Mouse (Mus musculus): Measurements from ENCODE around the gene Adamts4. TPM values are rescaled to one million over a fixed set of nuclear protein-coding genes. Genes with fewer than 3 reads are reported as not detected.
"Not testable (repeated sequence)": the region's sequence is repeated elsewhere in the genome, so short reads cannot be mapped to it uniquely, and the experiment has no call there.

Gene Adamts4
- polyA plus RNA-seq, 1 experiment: 29.8 TPM

GRCm38 (mm10) chr1:171293351-171293750 is 43.1 kb downstream of the Adamts4 start:
- DNase-seq: no peak
- WGBS: 58% methylated on average over 3 of the region's 3 CpGs
- no peaks in the 10 kb centered on the region for H3K27me3 ChIP-seq (ENCODE audit: control insufficient read depth, insufficient read depth, low read length)
- no peak overlapping the region for H3K4me3 ChIP-seq (replicated peaks; ENCODE audit: insufficient read depth, low read depth, low read length)
- no peak overlapping the region for H3K27ac ChIP-seq (ENCODE audit: insufficient read depth, low read length)
- no peak for TF ChIP-seq CTCF (IDR thresholded peaks at IDR 0.05; ENCODE audit: borderline replicate concordance, insufficient read depth, low read depth, low read length)
- TF ChIP-seq POLR2A (IDR thresholded peaks at IDR 0.05; ENCODE audit: borderline replicate concordance, insufficient read depth, low read length): no peak
- H3K4me1 ChIP-seq (ENCODE audit: control insufficient read depth, insufficient read depth, low read length): no peaks in the 10 kb centered on the region

- no peaks in the 10 kb centered on the region for H3K4me1 ChIP-seq (ENCODE audit: control insufficient read depth, insufficient read depth, low read length)
- no peak for TF ChIP-seq POLR2A (IDR thresholded peaks at IDR 0.05; ENCODE audit: borderline replicate concordance, insufficient read depth, low read length)
- TF ChIP-seq CTCF (IDR thresholded peaks at IDR 0.05; ENCODE audit: borderline replicate concordance, insufficient read depth, low read depth, low read length): no peak
- H3K27ac ChIP-seq (ENCODE audit: insufficient read depth, low read length): peak overlapping the region; percentile 97; the same call in 1 of the 2 replicates
- H3K27me3 ChIP-seq (ENCODE audit: control insufficient read depth, insufficient read depth, low read length): no peaks in the 10 kb centered on the region
- 18% methylated on average over 5 of the region's 5 CpGs for WGBS
- DNase-seq: no peak
- peak overlapping the region; percentile 94 for H3K4me3 ChIP-seq (replicated peaks; ENCODE audit: insufficient read depth, low read depth, low read length)
Measured at GRCm38 (mm10) chr1:171293906-171294297, 43.7 kb downstream of the Adamts4 start.

- peak within 1 kb of the TSS; percentile 94 for H3K4me3 ChIP-seq (replicated peaks; ENCODE audit: insufficient read depth, low read depth, low read length)
- WGBS: under 1% methylated on average over 42 of the region's 42 CpGs
- no peaks in the 10 kb centered on the region for H3K27me3 ChIP-seq (ENCODE audit: control insufficient read depth, insufficient read depth, low read length)
- H3K4me1 ChIP-seq (ENCODE audit: control insufficient read depth, insufficient read depth, low read length): no peaks in the 10 kb centered on the region
- TF ChIP-seq CTCF (IDR thresholded peaks at IDR 0.05; ENCODE audit: borderline replicate concordance, insufficient read depth, low read depth, low read length): no peak; the same call in 1 of the 2 replicates
- peak; percentile 33; the same call in 1 of the 2 replicates for TF ChIP-seq POLR2A (IDR thresholded peaks at IDR 0.05; ENCODE audit: borderline replicate concordance, insufficient read depth, low read length)
- peak; percentile 91 to 92 for DNase-seq
- peak within 1 kb of the TSS; percentile 97 for H3K27ac ChIP-seq (ENCODE audit: insufficient read depth, low read length)
Measured at GRCm38 (mm10) chr1:171294298-171295062, 44.3 kb downstream of the Adamts4 start, which contains the start of gene Ufc1. Gene Ufc1 (minus strand): TSS chr1:171295024.

DNA sequence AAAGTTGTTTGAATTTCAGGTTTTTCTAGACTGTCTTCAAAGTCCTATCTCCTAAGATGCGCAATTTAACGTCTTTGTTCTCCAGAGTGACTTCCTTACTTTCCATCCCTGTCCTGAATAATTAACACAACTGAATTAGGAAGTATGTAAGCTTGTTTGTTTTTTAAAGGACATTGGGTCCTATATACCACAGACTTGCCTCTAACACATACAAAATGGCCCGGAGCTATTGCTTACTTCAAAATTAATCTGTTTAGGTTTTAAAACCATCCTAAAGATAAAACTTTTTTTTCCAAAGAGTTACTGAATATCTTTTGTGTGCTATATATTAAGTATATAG is 44.8 kb downstream of the Adamts4 start:
- Histone ChIP-seq H3K4me1 (ENCODE audit: control insufficient read depth, insufficient read depth, low read length) (no peaks in the 10 kb centered on the region), H3K27ac (ENCODE audit: insufficient read depth, low read length) (peak overlapping the region; percentile 97; the same call in 1 of the 2 replicates), H3K27me3 (ENCODE audit: control insufficient read depth, insufficient read depth, low read length) (no peaks in the 10 kb centered on the region), H3K4me3 (replicated peaks; ENCODE audit: insufficient read depth, low read depth, low read length) (peak overlapping the region; percentile 94)
- TF ChIP-seq CTCF (IDR thresholded peaks at IDR 0.05; ENCODE audit: borderline replicate concordance, insufficient read depth, low read depth, low read length) (no peak), POLR2A (IDR thresholded peaks at IDR 0.05; ENCODE audit: borderline replicate concordance, insufficient read depth, low read length) (no peak)
- 11% methylated on average over 3 of the region's 3 CpGs for WGBS
- DNase-seq: no peak

DNA sequence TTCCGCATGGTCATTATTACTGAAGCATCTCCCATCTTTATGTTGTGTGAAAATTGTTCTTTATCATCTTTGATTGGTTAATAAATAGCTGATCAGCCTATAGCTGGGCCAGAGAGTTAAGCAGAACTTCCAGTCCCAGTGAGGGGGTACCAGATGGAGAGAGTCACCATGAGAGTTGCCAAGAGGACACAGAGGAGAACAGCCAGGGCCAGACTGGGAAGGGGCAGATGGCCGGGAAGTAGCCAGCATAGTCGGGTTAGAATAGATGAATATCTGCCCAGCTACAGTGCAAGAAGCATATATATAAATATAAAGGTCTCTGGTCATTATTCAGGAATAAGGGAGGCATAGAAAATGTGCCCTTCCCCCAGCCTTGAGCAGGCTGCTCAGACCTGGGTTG is 48.0 kb downstream of the Adamts4 start:
- TF ChIP-seq CTCF (IDR thresholded peaks at IDR 0.05; ENCODE audit: borderline replicate concordance, insufficient read depth, low read depth, low read length): no peak
- no peak for TF ChIP-seq POLR2A (IDR thresholded peaks at IDR 0.05; ENCODE audit: borderline replicate concordance, insufficient read depth, low read length)
- Histone ChIP-seq H3K27me3 (ENCODE audit: control insufficient read depth, insufficient read depth, low read length) (no peaks in the 10 kb centered on the region), H3K4me3 (replicated peaks; ENCODE audit: insufficient read depth, low read depth, low read length) (no peak overlapping the region), H3K4me1 (ENCODE audit: control insufficient read depth, insufficient read depth, low read length) (no peaks in the 10 kb centered on the region), H3K27ac (ENCODE audit: insufficient read depth, low read length) (no peak overlapping the region)
- peak; percentile 27 to 66 for DNase-seq
- 32% methylated on average over 3 of the region's 3 CpGs for WGBS

DNA sequence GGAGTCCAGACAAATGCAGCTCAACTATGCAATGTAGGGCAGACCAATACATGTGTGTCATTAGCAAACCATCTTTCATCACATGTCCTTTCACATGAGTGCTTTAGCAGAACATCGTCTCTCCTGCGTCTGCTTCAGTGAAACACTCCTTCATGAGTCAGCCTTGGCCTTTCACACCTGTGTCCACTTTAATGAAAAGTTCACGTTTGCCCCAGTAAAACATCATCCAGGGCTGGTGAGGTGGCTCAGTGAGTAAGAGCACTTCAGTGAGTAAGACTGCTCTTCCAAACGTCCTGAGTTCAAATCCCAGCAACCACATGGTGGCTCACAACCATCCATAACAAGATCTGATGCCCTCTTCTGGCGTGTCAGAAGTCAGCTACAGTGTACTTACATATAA is 55.9 kb downstream of the Adamts4 start:
- 61% methylated on average over 5 of the region's 5 CpGs for WGBS
- H3K27ac ChIP-seq (ENCODE audit: insufficient read depth, low read length); H3K27me3 ChIP-seq (ENCODE audit: control insufficient read depth, insufficient read depth, low read length); H3K4me3 ChIP-seq (replicated peaks; ENCODE audit: insufficient read depth, low read depth, low read length); H3K4me1 ChIP-seq (ENCODE audit: control insufficient read depth, insufficient read depth, low read length); DNase-seq: not testable (repeated sequence)

GRCm38 (mm10) chr1:171309321-171309720 is 59.1 kb downstream of the Adamts4 start:
- no peaks in the 10 kb centered on the region for H3K4me1 ChIP-seq (ENCODE audit: control insufficient read depth, insufficient read depth, low read length)
- WGBS: 58% methylated on average over 2 of the region's 2 CpGs
- DNase-seq: no peak
- TF ChIP-seq POLR2A (IDR thresholded peaks at IDR 0.05; ENCODE audit: borderline replicate concordance, insufficient read depth, low read length): no peak
- no peak for TF ChIP-seq CTCF (IDR thresholded peaks at IDR 0.05; ENCODE audit: borderline replicate concordance, insufficient read depth, low read depth, low read length)
- H3K27ac ChIP-seq (ENCODE audit: insufficient read depth, low read length): no peak overlapping the region
- no peaks in the 10 kb centered on the region for H3K27me3 ChIP-seq (ENCODE audit: control insufficient read depth, insufficient read depth, low read length)
- no peak overlapping the region for H3K4me3 ChIP-seq (replicated peaks; ENCODE audit: insufficient read depth, low read depth, low read length)

Other genes starting within 250 kb of the Adamts4 start
- 0.18 and 0.22 TPM in 2 replicates for gene Fcgr4, start 231.5 kb upstream of the Adamts4 start, polyA plus RNA-seq (2012; rRNA removed)
- 5.2 and 6.0 TPM in 2 replicates for gene Fcgr3, start 185.5 kb upstream of the Adamts4 start, polyA plus RNA-seq (2012; rRNA removed)
- gene Cfap126, start 136.5 kb upstream of the Adamts4 start, polyA plus RNA-seq (2012; rRNA removed): 5.6 and 8.0 TPM in 2 replicates
- gene Sdhc, start 99.8 kb upstream of the Adamts4 start, polyA plus RNA-seq (2012; rRNA removed): 302 and 305 TPM in 2 replicates
- 0.16 and 0.34 TPM in 2 replicates for gene Mpz, start 99.7 kb upstream of the Adamts4 start, polyA plus RNA-seq (2012; rRNA removed)
- 195 and 252 TPM in 2 replicates for gene Pcp4l1, start 54.2 kb upstream of the Adamts4 start, polyA plus RNA-seq (2012; rRNA removed)
- 0.19 and 0.23 TPM in 2 replicates for gene Nr1i3, start 36.5 kb upstream of the Adamts4 start, polyA plus RNA-seq (2012; rRNA removed)
- 85.5 and 92.7 TPM in 2 replicates for gene Tomm40l, start 27.9 kb upstream of the Adamts4 start, polyA plus RNA-seq (2012; rRNA removed)
- 4.1 and 6.3 TPM in 2 replicates for gene Apoa2, start 25.4 kb upstream of the Adamts4 start, polyA plus RNA-seq (2012; rRNA removed)
- gene Fcer1g, start 16.1 kb upstream of the Adamts4 start, polyA plus RNA-seq (2012; rRNA removed): 12.4 and 13.2 TPM in 2 replicates
- 282 and 283 TPM in 2 replicates for gene Ndufs2, start 967 bp downstream of the Adamts4 start, polyA plus RNA-seq (2012; rRNA removed)
- gene B4galt3, start 19.9 kb downstream of the Adamts4 start, polyA plus RNA-seq (2012; rRNA removed): 69.6 and 72.2 TPM in 2 replicates
- gene Ppox, start 30.8 kb downstream of the Adamts4 start, polyA plus RNA-seq (2012; rRNA removed): 76.9 and 81.2 TPM in 2 replicates
- 76.6 and 77.5 TPM in 2 replicates for gene Usp21, start 37.6 kb downstream of the Adamts4 start, polyA plus RNA-seq (2012; rRNA removed)
- gene Ufc1, start 44.6 kb downstream of the Adamts4 start, polyA plus RNA-seq (2012; rRNA removed): 96.4 and 109 TPM in 2 replicates
- 54.4 and 56.4 TPM in 2 replicates for gene Dedd, start 78.7 kb downstream of the Adamts4 start, polyA plus RNA-seq (2012; rRNA removed)
- gene Nit1, start 95.2 kb downstream of the Adamts4 start, polyA plus RNA-seq (2012; rRNA removed): 68.2 TPM in 2 replicates
- 129 and 135 TPM in 2 replicates for gene Pfdn2, start 95.2 kb downstream of the Adamts4 start, polyA plus RNA-seq (2012; rRNA removed)
- gene Klhdc9, start 110.4 kb downstream of the Adamts4 start, polyA plus RNA-seq (2012; rRNA removed): 7.9 and 8.2 TPM in 2 replicates
- 11.9 and 12.5 TPM in 2 replicates for gene Nectin4, start 119.7 kb downstream of the Adamts4 start, polyA plus RNA-seq (2012; rRNA removed)
- gene Arhgap30, start 138.5 kb downstream of the Adamts4 start, polyA plus RNA-seq (2012; rRNA removed): 0.65 and 0.68 TPM in 2 replicates
- 98.7 and 107 TPM in 2 replicates for gene Usf1, start 160.9 kb downstream of the Adamts4 start, polyA plus RNA-seq (2012; rRNA removed)
- gene Tstd1, start 168.5 kb downstream of the Adamts4 start, polyA plus RNA-seq (2012; rRNA removed): 2.2 and 3.2 TPM in 2 replicates
- 8.7 and 10.1 TPM in 2 replicates for gene F11r, start 187.1 kb downstream of the Adamts4 start, polyA plus RNA-seq (2012; rRNA removed)

All from cerebellum, adult 2 months (tissue).